Mouse (Mus musculus) forebrain, embryonic 15.5 days (tissue): ENCODE measurements around the gene Rad9a. TPM values are rescaled to one million over a fixed set of nuclear protein-coding genes. Genes with fewer than 3 reads are reported as not detected.

ENCODE experiments used
- ATAC-seq: fragments of 200-750 bp; cut with Nextera tagmentation; replicated peaks from 2 replicates; pipeline ENCODE4 v1.8.0; 2017; ENCODE audit warnings: mild to moderate bottlenecking, moderate TSS enrichment, moderate library complexity
- H3K27ac ChIP-seq: fragments of 300-500 bp; sonication (generic); replicated peaks from 2 replicates; pipeline ENCODE4 v1.5.1; 2015; ENCODE audit warnings: mild to moderate bottlenecking, inconsistent platforms
- H3K27me3 ChIP-seq: fragments of 300-500 bp; sonication (generic); 2 replicates; pipeline ENCODE4 v1.6.1; 2015; ENCODE audit warnings: inconsistent platforms
- H3K36me3 ChIP-seq: fragments of 300-500 bp; sonication (generic); 2 replicates; pipeline ENCODE4 v1.6.1; 2015; ENCODE audit warnings: mild to moderate bottlenecking, inconsistent platforms
- H3K4me1 ChIP-seq: fragments of 300-500 bp; sonication (generic); 2 replicates; pipeline ENCODE4 v1.6.1; 2015; ENCODE audit warnings: inconsistent platforms
- H3K4me2 ChIP-seq: fragments of 300-500 bp; sonication (generic); replicated peaks from 2 replicates; pipeline ENCODE4 v1.6.1; 2015; ENCODE audit warnings: mild to moderate bottlenecking, inconsistent platforms
- H3K4me3 ChIP-seq: fragments of 300-500 bp; sonication (generic); 2 replicates; pipeline ENCODE4 v1.5.1; 2015; ENCODE audit warnings: mild to moderate bottlenecking, inconsistent platforms
- H3K9ac ChIP-seq: fragments of 300-500 bp; sonication (generic); replicated peaks from 2 replicates; pipeline ENCODE4 v1.6.1; 2015; ENCODE audit warnings: mild to moderate bottlenecking, inconsistent platforms
- H3K9me3 ChIP-seq: fragments of 300-500 bp; sonication (generic); 2 replicates; pipeline ENCODE4 v1.6.1; 2016; ENCODE audit warnings: inconsistent platforms
- WGBS: fragments of 180-500 bp; shearing (Covaris S2); methylation state at CpG from one replicate; pipeline ENCODE4 v1.1.7; 2015; ENCODE audit warnings: mixed read lengths; 5-methylcytosine and 5-hydroxymethylcytosine counted together
- polyA plus RNA-seq: library from polyadenylated mRNA; unstranded; fragments of >200 nt; fragmentation: Nextera tagmentation; extraction: Ambion mirVana; gene quantifications from 2 replicates; pipeline ENCODE4 v1.2.1, GENCODE M21; 2015

Rad9a gene
- polyA plus RNA-seq, 1 experiment from 2014 or later = 22.6 TPM

GRCm38 (mm10) chr19:4202149-4202548 lies 687 bp upstream of the Rad9a start:
- Histone ChIP-seq H3K9ac (peak overlapping the region; percentile 73), H3K4me1 (peaks cover 21% of the 10 kb centered on the region), H3K9me3 (no peaks in the 10 kb centered on the region), H3K4me3 (peak overlapping the region; percentile 60), H3K27me3 (no peaks in the 10 kb centered on the region; the same call in 1 of the 2 replicates), H3K36me3 (peaks cover 4% of the 10 kb centered on the region; the same call in 1 of the 2 replicates), H3K4me2 (peak overlapping the region; percentile 97), H3K27ac (no peak overlapping the region)
- no peak for ATAC-seq
- 27% methylated on average over 7 of the region's 7 CpGs for WGBS

- Histone ChIP-seq H3K36me3 (peaks cover 44% of the 10 kb centered on the region), H3K9me3 (no peaks in the 10 kb centered on the region), H3K4me3 (no peak overlapping the region), H3K27ac (no peak overlapping the region), H3K4me2 (no peak overlapping the region), H3K9ac (no peak overlapping the region), H3K4me1 (peaks cover 53% of the 10 kb centered on the region), H3K27me3 (no peaks in the 10 kb centered on the region)
- ATAC-seq = no peak
- WGBS = 65% methylated on average over 3 of the region's 3 CpGs
These were observed 4.3 kb downstream of the Rad9a start for GRCm38 (mm10) chr19:4197180-4197579.

GRCm38 (mm10) chr19:4196548-4196947 lies 4.9 kb downstream of the Rad9a start:
- 50% methylated on average over 5 of the region's 5 CpGs for WGBS
- Histone ChIP-seq H3K4me1 (peaks cover 48% of the 10 kb centered on the region), H3K4me2 (no peak overlapping the region), H3K36me3 (peaks cover 44% of the 10 kb centered on the region), H3K9me3 (no peaks in the 10 kb centered on the region), H3K4me3 (no peak overlapping the region), H3K9ac (no peak overlapping the region), H3K27me3 (no peaks in the 10 kb centered on the region), H3K27ac (no peak overlapping the region)
- ATAC-seq = no peak

GRCm38 (mm10) chr19:4196048-4196447 lies 5.4 kb downstream of the Rad9a start:
- ATAC-seq = no peak
- no peaks in the 10 kb centered on the region for H3K9me3 ChIP-seq
- WGBS = 82% methylated on average over 2 of the region's 2 CpGs
- no peaks in the 10 kb centered on the region for H3K27me3 ChIP-seq
- no peak overlapping the region for H3K4me3 ChIP-seq
- H3K4me2 ChIP-seq = no peak overlapping the region
- H3K27ac ChIP-seq = 0 out of 2 replicates have a peak overlapping the region, but pooled peaks have one; percentile 5
- H3K9ac ChIP-seq = no peak overlapping the region
- H3K36me3 ChIP-seq = peaks cover 44% of the 10 kb centered on the region
- peaks cover 49% of the 10 kb centered on the region for H3K4me1 ChIP-seq

- Histone ChIP-seq H3K9me3 (no peaks in the 10 kb centered on the region), H3K4me1 (peaks cover 38% of the 10 kb centered on the region), H3K36me3 (peaks cover 44% of the 10 kb centered on the region), H3K27me3 (no peaks in the 10 kb centered on the region), H3K9ac (no peak overlapping the region), H3K4me3 (no peak overlapping the region), H3K27ac (peak overlapping the region; percentile 49), H3K4me2 (no peak overlapping the region)
- 69% methylated on average over 12 of the region's 12 CpGs for WGBS
- ATAC-seq = no peak
These were observed 6.4 kb downstream of the Rad9a start for GRCm38 (mm10) chr19:4194776-4195650.

GRCm38 (mm10) chr19:4194021-4194724 lies 7.3 kb downstream of the Rad9a start:
- no peak overlapping the region for H3K4me3 ChIP-seq
- H3K27me3 ChIP-seq = no peaks in the 10 kb centered on the region
- peaks cover 44% of the 10 kb centered on the region for H3K36me3 ChIP-seq
- H3K4me2 ChIP-seq = no peak overlapping the region
- H3K27ac ChIP-seq = 0 out of 2 replicates have a peak overlapping the region, but pooled peaks have one; percentile 6
- no peaks in the 10 kb centered on the region for H3K9me3 ChIP-seq
- no peak for ATAC-seq
- no peak overlapping the region for H3K9ac ChIP-seq
- WGBS = 91% methylated on average over 8 of the region's 8 CpGs
- H3K4me1 ChIP-seq = peaks cover 38% of the 10 kb centered on the region

- WGBS = 57% methylated on average over 6 of the region's 6 CpGs
- Histone ChIP-seq H3K4me2 (peak overlapping the region; percentile 87), H3K4me3 (peak overlapping the region; percentile 95), H3K4me1 (peaks cover 38% of the 10 kb centered on the region), H3K27ac (no peak overlapping the region), H3K27me3 (no peaks in the 10 kb centered on the region), H3K36me3 (peaks cover 41% of the 10 kb centered on the region), H3K9ac (peak overlapping the region; percentile 98), H3K9me3 (no peaks in the 10 kb centered on the region)
- ATAC-seq = no peak
These were observed 8.3 kb downstream of the Rad9a start for GRCm38 (mm10) chr19:4193129-4193528.

GRCm38 (mm10) chr19:4192251-4192985 lies 9.0 kb downstream of the Rad9a start:
- H3K9me3 ChIP-seq = no peaks in the 10 kb centered on the region
- WGBS = under 1% methylated on average over 51 of the region's 52 CpGs
- ATAC-seq = peak; percentile 12
- H3K4me1 ChIP-seq = peaks cover 38% of the 10 kb centered on the region
- H3K4me2 ChIP-seq = peak overlapping the region; percentile 87
- peak overlapping the region; percentile 88 for H3K27ac ChIP-seq
- peak overlapping the region; percentile 95 for H3K4me3 ChIP-seq
- peak overlapping the region; percentile 98 for H3K9ac ChIP-seq
- no peaks in the 10 kb centered on the region for H3K27me3 ChIP-seq
- H3K36me3 ChIP-seq = peaks cover 41% of the 10 kb centered on the region

GRCm38 (mm10) chr19:4191528-4192250 lies 9.8 kb downstream of the Rad9a start, which contains the start of gene Ppp1ca:
Ppp1ca (plus strand) TSS chr19:4192065.
- Histone ChIP-seq H3K4me1 (peaks cover 38% of the 10 kb centered on the region), H3K9ac (peak within 1 kb of the TSS; percentile 98), H3K27me3 (no peaks in the 10 kb centered on the region), H3K36me3 (peaks cover 36% of the 10 kb centered on the region), H3K4me3 (peak within 1 kb of the TSS; percentile 95), H3K4me2 (peak within 1 kb of the TSS; percentile 87), H3K27ac (peak within 1 kb of the TSS; percentile 88), H3K9me3 (no peaks in the 10 kb centered on the region)
- ATAC-seq = peak; percentile 87
- 9% methylated on average over 35 of the region's 47 CpGs for WGBS

GRCm38 (mm10) chr19:4190831-4191334 lies 10.6 kb downstream of the Rad9a start, which contains the start of gene Tbc1d10c:
Tbc1d10c (minus strand) TSS chr19:4191284.
- H3K36me3 ChIP-seq = peaks cover 27% of the 10 kb centered on the region
- no peaks in the 10 kb centered on the region for H3K9me3 ChIP-seq
- 74% methylated on average over 4 of the region's 4 CpGs for WGBS
- H3K4me2 ChIP-seq = peak within 1 kb of the TSS; percentile 87
- H3K4me3 ChIP-seq = peak within 1 kb of the TSS; percentile 95
- ATAC-seq = no peak
- H3K27me3 ChIP-seq = no peaks in the 10 kb centered on the region
- H3K4me1 ChIP-seq = peaks cover 35% of the 10 kb centered on the region
- peak within 1 kb of the TSS; percentile 88 for H3K27ac ChIP-seq
- H3K9ac ChIP-seq = peak within 1 kb of the TSS; percentile 98

GRCm38 (mm10) chr19:4189051-4189620 lies 12.3 kb downstream of the Rad9a start:
- peaks cover 10% of the 10 kb centered on the region for H3K36me3 ChIP-seq
- no peak overlapping the region for H3K4me2 ChIP-seq
- no peaks in the 10 kb centered on the region for H3K27me3 ChIP-seq
- H3K4me1 ChIP-seq = peaks cover 20% of the 10 kb centered on the region
- no peak overlapping the region for H3K4me3 ChIP-seq
- ATAC-seq = no peak
- H3K27ac ChIP-seq = no peak overlapping the region
- no peaks in the 10 kb centered on the region for H3K9me3 ChIP-seq
- H3K9ac ChIP-seq = no peak overlapping the region
- 92% methylated on average over 12 of the region's 12 CpGs for WGBS
